Mouse (Mus musculus) frontal cortex, postnatal 10 days (tissue): Measurements from ENCODE around the gene Cpt2.

Experiments
- DNase-seq, 2 experiments: peaks; one replicate each; pipeline ENCODE4 v3.0.0; 2022; ENCODE audit warnings: low spot score in 2 of 2, mixed read lengths in 1 of 2

The Cpt2 gene

GRCm38 (mm10) chr4:107923145-107923802, at the start of gene Cpt2:
Gene Cpt2 (minus strand): TSS chr4:107923610.
- peak; percentile 78 to 83 for DNase-seq

- DNase-seq, result no peak
Measured at GRCm38 (mm10) chr4:107971162-107971561, 47.8 kb upstream of the Cpt2 start.

DNA sequence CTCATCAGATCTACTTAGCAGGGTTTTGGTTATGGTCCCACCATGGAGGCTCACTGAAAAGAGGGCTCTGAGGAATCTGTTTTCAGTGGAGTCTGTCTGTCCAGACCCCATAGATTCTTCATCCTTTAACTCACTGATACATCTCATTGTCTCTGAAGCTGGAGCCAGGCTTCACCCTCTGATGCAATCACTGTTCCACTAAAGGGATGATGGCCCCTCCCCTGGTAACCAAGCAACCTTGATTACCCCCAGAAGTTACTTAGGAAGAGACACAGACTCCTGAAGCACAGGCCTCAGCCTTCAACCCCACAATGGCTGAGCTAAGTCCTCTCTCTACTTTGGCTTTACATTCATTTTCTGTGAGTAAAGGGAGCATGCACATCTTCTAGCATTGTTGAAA, 46.4 kb upstream of the Cpt2 start:
- no peak for DNase-seq

GRCm38 (mm10) chr4:107967966-107968682, 44.7 kb upstream of the Cpt2 start, which contains the start of gene Slc1a7:
Gene Slc1a7 (plus strand): TSS chr4:107968332.
- no peak for DNase-seq

GRCm38 (mm10) chr4:107966416-107967109, 43.2 kb upstream of the Cpt2 start:
- DNase-seq, result no peak

DNA sequence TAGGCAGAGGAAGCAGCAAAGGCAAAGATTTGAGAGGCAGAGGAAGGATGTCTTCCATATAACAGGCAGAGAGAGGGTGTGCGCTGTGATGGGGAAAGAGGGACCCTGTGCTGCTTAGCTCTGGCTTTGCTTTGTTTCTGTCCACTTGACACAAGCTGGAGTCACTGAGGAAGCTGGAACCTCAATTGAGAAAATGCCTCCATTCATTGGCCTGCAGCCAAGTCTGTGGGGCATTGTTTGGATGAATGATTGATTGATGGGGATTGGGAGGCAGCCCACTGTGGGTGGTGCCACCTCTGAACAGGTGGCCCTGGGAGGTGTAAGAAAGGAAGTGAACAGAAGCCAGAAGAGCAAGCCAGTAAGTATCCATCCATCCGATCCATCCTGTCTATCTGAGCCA, 39.4 kb upstream of the Cpt2 start:
- DNase-seq, result no peak

GRCm38 (mm10) chr4:107962044-107962732, 38.8 kb upstream of the Cpt2 start:
- DNase-seq, result no peak

GRCm38 (mm10) chr4:107958487-107958886, 35.1 kb upstream of the Cpt2 start:
- no peak for DNase-seq

- no peak for DNase-seq
Measured at GRCm38 (mm10) chr4:107955691-107956090, 32.3 kb upstream of the Cpt2 start.

GRCm38 (mm10) chr4:107952845-107953244, 29.4 kb upstream of the Cpt2 start:
- no peak for DNase-seq

DNA sequence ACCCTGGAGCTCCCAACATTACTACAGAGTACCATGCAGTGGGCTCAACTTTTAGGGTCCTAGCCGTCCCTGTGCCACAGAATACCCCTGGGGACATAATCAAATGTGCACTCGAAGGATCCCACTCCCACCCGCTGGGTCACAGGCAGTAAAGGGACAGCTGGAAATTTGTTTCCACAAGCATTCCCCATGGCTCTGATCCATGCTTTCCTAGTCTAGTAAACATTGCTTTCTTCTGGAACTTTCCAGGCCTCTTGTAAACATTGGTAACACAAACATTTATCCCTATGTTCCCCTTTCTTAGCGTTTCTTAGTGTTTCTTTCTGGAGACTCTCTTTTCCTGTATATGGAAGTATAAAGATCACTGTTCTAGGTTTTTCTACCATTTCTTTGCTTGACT, 26.5 kb upstream of the Cpt2 start:
- no peak for DNase-seq

- DNase-seq, result no peak
Measured at GRCm38 (mm10) chr4:107944141-107944540, 20.7 kb upstream of the Cpt2 start.

GRCm38 (mm10) chr4:107942741-107943140, 19.3 kb upstream of the Cpt2 start:
- no peak for DNase-seq

DNA sequence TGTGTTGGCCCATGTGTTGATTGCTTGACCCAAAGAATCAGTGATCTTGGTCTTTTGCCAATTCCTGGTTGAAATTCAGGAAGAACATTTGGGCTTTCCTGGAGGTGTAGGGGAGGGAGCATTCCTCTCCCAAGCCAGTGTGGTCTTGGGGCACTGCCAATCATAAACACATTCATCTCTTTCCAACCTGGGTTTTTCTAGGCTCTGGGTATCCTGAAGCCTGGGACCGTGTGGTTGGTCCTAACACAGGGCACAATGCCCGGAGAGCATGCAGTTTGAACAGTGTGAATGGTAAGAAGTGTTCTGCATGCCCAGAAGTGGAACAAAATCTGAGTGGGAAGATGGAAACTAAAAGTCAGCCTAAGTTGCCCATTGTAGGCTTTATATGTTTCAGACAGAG, 14.7 kb upstream of the Cpt2 start:
- no peak for DNase-seq

GRCm38 (mm10) chr4:107937338-107937737, 13.9 kb upstream of the Cpt2 start:
- peak; percentile 57 to 58 for DNase-seq

DNA sequence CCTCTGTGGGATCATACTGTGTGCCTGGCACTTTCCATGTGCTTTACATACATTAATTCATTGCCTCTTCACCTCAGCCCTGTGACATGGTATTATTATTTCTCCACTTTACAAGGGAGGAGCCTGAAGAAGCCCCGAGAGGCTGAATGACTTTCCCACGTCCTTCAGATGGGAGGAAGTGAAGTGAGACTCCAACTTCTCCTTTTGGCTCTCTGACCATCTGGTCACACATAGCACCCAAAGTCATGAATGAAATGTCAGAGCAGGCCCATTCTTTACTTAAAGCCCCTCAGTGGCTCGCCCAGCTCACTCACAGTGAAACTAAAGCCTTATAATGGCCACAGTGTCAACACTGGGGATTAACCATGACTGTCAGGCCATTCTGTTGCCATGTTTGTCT, 11.8 kb upstream of the Cpt2 start:
- no peak for DNase-seq

DNA sequence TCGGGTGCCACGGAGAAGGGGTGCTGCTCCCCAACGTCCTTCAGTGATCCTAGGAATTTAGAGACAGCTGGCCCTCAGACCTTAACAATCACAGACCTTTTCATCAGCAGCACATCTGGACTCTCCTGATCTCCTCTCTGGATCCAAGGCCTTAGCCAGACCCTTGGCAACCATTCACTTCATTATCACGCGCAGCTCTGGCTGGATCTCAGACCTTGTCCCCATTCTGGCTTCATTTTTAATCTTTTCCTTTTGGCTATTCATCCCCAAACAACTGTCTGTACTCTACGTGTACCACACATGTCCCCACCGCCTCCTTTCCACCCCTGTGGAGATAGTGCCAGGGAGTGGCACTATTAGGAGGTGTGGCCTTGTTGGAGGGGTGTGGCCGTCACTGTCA, 9.8 kb upstream of the Cpt2 start:
- DNase-seq, result no peak

DNA sequence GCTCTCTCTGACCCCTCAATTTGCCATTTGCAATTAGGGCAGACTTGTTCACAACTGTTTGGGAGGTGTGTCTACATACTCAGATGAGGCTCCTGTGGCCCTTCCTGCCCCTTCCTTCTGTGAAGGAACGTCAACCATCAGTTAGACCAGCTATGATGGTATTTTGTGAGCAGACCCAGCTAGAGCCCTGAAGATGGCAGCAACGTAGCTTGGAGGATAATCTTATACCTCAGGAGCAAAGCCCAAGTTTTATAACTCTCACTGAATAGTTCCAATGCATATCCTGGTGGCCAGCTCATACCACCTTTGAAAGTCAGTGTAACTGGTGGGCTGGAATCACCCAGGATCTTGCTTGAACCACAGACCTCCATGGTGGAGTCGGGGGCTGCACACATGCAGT, 8.0 kb upstream of the Cpt2 start:
- no peak for DNase-seq

DNA sequence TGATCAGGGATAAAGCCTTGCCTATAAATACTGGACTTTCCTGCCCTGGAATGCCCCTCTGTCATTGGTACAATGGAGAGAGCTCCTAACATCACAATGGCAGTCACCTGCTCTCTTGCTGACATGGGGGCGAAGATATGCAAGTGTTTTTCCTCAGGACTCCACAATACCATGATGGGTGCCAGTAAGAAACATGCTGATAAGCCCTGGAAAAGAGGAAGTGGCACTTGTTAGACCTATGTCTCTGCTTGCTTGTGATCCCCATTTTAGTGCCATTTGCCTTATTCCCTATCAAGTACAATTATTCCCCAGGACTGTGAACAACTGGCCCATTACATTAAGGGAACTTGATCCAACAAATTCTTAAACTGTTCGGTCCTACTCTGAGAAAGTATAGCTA, 5.3 kb upstream of the Cpt2 start:
- DNase-seq, result no peak

GRCm38 (mm10) chr4:107928269-107928668, 4.9 kb upstream of the Cpt2 start:
- no peak for DNase-seq

DNA sequence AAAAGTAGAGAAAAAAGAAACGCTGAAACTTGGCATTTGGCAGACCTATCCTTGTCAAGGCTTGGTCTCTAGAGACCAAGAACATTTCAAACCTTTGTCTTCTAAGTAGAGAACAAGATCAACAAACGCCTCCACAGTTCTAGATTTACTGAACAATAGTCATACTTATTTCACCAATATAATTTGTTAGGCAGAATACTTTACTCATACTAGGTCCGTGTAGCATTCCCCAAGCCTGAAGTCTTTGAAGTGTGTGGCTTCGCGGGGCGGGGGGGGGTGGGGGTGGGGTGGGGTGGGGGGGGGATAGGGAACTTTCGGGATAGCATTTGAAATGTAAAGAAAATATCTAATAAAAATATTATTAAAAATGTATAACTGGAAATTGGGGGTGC, 389 bp upstream of the Cpt2 start:
- no peak for DNase-seq

GRCm38 (mm10) chr4:107921952-107922351, 1.5 kb downstream of the Cpt2 start:
- DNase-seq, result no peak
